Mouse (Mus musculus) Muller cell, postnatal 12 days (primary cell): ENCODE data around the gene C2cd4a.

Experiments used
- DNase-seq: peaks from one replicate; pipeline ENCODE4 v3.0.0-alpha.2; 2015; ENCODE audit errors: inconsistent ontology term

Gene C2cd4a

DNA sequence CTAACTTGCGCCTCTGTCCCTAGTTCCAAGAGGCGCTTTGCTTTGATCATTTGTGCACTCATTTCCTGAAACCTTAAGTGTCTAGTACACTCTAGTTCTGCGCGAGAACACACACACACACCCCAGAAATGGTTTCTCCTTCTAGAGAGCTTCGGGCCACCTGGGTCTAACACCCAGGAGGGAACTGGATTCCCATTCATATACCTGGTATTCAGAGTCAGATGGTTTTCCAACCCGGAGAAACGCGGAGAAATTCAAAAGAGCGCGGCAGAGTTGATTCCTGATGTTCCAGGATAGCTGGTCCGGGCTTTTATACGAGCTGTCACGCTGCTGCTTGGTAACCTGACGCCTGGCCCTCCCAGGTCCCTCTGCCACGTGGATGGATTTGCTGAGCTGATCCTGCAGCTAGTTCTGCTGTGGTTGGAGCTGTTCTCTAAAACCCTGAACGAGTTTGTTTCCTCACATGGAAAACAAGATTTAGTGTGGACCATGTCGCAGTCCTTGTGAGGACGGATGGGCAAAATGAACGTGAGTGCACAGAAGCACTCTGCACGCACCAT, at the start of gene C2cd4a:
Gene C2cd4a (minus strand): TSS at position 285 of the 560 bp plus-strand sequence.
- peak; percentile 47 for DNase-seq

DNA sequence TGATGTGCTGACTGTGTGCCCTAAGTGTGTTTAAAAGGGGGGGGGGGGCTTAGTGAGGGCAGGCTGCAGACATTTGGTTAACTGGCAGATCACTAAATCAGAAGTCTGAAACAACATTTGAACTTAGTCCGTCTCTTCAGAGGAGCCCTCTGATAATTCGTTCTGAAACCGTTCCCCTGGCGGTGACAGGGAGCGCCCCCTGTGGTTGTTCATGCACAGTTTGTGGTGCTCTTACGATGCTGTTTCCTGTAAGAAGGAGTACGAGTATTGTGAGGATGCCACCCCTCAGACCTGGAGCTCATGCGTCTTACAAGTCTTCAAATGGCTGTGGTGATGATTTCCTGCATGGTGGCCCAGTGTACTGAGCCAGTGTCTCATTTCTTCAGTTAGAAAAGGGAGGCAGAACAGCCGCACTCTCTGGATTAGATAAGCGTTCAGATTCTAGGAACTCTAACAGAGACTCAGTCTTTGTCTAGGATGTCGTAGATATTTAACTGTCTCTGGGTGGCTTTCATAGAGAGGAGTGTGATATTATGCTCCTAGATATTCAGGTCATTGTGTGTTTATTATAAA, 46.2 kb upstream of the C2cd4a start:
- DNase-seq = no peak

DNA sequence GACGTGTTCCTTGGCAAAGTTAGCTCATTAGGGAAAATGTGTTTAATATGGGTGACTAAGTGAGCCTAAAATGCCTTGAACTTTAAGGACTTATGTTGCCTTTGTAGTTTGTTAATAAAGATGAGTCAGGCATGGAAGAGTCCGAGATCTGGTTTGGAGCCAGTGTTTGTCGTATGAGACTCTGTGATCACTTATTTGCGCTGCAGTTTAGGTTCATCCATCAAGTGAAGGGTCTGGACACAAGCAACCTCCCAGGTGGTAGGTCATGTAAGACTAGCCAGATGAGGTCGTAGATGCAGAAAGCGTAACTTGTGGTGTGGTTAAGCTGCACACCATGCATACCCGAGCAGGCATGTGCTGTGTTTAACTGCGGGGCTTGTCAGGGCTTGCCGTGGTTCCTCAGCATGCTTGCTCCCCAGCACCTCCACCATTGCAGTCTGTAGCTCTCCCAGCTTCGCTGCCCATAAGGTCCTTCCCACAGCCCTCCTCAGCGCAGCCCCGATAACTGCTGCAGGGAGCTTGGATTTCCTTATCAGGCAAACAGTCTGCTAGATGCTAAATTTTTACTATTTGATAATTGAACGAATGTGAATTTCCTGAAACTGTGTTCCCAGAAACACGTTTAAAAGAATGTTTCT, 45.1 kb upstream of the C2cd4a start:
- peak; percentile 97 for DNase-seq

DNA sequence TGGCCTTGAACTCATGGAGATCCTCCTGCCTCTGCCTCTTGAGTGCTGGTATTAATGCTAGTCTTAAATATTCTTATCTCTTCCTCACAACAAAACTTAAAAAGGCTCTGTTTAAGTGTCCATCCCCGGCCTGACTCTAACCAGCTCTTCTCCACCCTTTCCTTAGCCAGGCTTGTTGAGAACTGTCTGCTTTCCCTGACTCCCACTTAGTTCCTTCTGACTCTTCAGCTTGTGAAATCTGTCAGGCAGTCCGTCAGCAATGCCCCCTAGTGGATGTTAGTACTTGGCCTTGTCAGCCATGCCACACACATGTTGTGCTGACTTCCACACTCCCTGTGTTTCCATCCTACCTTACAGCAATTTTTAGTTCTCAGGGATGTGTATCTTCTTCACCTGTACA, 43.2 kb upstream of the C2cd4a start:
- DNase-seq = no peak

DNA sequence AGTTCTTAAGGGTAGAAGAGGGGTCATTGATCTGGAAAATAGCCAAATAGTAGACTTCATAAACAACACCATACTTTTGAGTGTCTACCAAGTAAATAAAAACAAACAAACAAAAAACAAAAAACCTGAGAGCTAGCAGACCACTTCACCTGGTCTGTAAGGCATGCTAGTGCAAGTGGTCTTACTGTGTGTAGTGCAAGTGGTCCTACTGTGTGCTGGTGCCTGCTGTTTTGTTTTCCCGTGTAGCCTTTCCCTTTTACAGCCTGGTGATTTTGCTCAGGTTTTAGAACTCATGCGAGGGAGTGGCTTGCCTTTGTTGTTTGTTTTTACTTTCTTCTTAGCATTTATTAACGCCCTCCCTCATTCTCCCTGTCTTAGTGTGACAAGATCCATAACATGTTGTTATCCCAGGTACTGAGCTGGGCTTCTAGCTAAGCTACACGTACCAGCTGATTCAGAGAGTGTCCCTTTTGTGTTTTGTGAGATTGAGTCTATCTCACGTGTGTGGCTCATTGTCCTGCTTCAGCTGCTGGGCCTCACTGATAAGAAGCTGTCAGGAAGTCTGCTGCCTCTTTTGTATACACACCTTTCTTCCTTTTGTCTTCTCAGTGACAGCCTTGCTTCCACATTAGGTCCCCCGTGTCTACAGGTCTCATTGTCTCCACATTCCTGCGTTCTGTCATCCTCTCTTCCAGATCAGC, 42.5 kb upstream of the C2cd4a start:
- no peak for DNase-seq

DNA sequence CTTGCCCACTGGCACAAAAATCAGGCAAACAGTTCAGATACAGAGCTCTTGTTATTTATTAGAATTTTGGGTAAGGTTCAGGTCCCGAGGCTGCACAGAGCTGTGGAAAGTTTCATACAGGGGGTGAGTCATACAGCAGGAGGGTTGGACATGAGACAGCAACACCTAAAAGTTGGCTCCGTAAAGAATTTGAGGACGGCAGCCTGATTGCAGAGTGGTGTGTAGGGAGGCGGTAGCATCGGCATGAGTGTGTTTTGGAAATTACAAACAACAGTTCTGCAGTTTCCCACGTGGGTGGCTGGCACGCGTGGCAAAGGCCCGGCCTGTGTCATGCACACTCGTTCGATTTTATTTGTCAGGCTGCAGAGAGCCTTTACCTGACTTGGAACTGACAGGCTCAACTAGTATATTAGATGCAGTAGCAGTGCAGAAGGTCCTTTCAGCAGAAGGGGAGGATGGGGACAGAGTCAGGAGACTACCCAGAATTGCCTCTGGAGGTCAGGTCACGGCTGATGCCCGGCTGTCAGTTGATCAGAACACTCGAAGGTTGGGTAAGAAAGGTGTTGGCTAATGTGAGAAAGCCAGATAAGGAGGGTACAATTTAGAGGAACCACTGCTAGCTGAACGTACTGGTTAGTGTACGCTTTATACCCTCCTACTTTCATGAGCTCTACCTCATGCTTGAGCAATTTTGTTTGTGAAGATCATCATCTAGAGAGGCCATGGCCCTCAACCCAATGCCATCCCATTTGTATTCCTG, 37.7 kb upstream of the C2cd4a start:
- no peak for DNase-seq

DNA sequence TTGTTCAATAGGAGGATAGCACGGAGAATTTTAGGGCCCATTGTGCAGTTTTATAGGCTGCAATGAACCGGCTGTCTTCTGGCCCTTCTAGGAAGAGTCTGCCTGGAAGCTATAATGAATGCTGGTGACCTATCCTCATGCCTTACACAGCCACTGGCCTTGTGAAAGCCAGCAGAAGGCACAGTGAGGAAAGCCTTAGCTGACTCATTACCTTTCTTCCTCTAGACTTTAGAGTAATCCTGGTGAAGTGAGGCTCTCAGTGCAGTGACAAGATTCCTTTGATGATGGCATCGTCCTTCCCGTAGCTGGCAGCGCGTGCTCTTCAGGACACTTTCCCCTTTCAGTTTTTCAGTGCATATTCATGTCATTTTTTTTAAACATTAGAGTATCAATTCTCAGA, 35.3 kb upstream of the C2cd4a start:
- peak; percentile 46 for DNase-seq

DNA sequence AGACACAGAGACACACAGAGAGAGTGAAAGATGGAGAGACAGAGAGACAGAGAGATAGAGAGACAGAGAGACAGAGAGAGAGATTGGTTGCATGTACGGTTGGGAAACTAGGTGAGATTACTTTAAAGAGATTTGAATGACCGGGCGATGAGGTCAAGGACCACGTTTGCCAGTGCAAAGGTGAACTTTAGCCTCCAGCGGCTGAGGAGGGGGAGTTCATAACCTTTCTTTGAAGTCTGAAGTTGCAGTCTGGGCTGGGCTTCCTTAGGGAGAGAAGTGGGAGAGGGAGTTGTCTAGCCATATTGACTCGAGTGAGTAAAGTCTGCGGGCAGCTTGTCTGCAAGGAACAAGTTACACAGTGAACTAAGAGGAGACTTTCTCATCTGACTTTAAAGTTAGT, 33.3 kb upstream of the C2cd4a start:
- no peak for DNase-seq

DNA sequence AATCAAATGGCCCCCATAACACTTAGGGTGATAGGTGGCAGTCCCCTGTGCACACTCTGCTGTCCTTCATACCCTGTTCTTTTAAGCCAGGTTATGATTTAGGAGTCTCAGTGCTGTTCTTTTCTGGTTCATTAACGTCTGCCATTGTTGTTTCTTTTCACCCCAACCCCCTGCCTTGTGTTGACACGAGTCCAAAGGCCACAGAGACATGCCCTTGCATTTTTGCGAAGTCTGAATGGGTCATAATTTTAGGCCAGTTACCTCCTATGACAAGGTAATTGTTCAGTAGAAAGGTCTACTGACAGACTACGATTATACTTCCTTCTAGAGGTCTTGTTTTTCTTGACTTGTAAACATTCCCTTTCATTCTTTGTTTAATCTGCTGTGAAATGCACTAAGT, 31.9 kb upstream of the C2cd4a start:
- DNase-seq = peak; percentile 27

DNA sequence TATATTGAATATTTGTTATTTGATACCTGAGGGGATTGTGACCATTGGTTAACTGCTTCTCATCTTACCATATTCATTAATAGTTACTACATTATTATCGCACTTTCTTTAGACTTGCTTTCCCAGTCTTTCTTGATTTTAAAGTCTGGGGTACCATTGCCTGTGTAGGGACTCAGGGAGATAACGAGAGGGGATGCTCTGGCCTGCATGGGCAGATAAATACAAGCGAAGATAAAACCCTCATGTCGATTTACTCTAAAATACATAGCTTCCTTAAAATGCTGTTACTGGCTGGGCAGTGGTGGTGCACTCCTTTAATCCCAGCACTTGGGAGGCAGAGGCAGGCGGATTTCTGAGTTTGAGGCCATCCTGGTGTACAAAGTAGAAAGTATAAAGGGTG, 31.2 kb upstream of the C2cd4a start:
- no peak for DNase-seq

DNA sequence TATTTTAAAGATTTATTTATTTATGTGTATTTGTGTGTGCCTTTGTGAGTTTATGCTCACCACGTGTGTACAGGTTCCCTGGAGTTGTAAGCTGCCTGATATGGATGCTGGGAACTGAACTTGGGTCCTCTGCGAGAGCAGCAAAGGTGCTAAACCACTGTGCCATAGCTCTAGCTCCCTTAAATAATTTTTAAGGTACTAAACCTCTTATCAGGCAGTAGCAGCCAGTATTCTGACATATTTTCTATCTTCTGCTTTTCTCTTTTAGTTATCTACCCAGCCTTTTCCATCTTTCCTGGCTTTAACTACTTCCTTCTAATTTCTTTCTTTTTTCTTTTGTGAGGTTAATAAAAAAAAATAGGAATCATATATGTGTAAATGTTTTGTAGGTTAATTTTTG, 28.1 kb upstream of the C2cd4a start:
- DNase-seq = no peak

DNA sequence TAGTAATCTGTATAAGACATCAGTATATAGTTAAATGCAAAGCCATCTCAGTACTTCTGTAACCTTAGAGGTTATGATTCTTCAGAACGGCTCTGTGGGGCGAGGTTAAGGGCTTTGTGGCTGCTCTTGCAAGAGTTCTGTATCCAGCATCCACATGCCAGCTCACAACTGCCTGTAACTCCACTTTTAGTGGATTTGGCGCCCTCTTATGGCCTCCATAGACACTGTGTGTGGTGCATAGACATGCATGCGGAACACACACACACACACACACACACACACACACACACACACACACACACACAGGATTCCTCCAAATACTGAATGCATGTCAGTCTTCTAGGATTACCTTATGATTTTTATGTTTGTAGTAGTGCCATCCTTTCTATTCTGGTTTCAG, 19.0 kb upstream of the C2cd4a start:
- no peak for DNase-seq

DNA sequence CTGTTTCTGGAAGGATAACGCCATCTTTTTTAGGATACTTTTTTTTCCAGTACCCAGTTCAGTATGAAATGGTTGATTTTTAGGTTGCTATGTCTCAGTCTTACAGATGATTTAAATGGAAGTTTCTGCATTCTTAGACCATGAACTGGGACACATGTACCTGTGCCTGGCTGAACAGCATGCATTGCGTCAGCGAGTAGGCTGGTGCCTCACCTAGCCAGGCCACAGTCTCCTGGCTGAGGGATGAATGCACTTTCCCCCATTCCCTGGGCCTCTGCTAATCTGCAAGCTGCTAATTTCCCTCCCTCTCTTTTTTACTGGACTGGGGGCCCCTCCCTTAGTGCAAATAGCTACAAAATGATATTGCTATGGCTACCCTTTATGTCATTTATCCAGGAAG, 17.7 kb upstream of the C2cd4a start:
- DNase-seq = no peak

DNA sequence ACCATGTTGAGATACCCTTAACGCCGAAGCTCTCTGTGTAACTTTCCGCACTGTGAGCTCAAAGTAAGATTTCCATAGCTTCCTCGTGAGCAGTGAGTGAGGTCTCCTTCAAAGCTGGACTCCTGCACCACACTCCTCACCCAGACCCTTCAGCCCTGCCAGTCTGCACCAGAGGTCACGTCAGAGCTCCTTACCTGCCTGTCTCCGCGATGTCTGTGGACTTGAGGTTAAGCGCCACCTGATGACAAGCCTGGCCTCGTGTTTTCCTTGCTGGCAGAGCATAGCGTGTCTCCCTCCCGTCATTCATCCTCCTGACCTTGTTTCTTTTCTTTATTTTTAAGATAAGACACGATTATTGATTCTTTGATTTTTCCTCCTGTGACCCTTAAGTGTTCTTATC, 17.3 kb upstream of the C2cd4a start:
- DNase-seq = no peak

DNA sequence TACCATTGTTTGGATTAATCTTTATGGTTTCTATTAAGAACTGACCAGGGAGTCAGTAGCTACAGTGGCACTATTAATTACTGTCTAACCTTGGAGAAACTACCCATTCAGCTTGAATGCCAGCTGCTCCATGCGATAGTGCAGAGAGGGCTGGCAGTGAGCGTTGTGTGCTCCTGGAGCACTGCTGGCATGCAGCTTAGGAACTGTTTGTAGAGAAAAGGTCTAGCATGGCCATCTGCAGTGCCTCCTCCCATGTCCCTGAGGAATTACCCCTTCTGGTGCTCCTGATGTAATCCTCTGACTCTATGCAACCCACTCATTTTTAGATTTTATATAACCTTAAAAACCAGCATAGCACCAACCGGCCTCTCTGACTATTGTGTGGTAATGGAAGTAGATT, 15.5 kb upstream of the C2cd4a start:
- no peak for DNase-seq

DNA sequence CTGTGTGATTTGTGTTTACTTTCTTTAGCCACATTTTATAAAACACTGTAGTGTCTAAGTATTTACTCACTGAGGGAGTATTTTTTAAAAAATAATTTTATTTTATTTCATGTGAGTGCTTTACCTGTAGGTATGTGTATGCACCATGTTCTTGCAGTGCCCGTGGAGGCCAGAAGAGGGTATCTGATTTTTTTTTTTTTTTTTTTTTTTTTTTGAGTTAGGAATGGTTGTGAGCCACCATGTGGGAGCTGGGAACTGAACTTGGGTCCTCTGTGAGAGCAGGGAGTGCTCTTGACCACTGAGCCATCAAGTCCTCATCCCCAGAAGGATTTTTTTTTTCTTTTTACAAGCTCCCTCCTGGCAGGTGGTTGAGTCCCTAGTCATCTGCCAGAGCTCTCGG, 14.0 kb upstream of the C2cd4a start:
- no peak for DNase-seq

DNA sequence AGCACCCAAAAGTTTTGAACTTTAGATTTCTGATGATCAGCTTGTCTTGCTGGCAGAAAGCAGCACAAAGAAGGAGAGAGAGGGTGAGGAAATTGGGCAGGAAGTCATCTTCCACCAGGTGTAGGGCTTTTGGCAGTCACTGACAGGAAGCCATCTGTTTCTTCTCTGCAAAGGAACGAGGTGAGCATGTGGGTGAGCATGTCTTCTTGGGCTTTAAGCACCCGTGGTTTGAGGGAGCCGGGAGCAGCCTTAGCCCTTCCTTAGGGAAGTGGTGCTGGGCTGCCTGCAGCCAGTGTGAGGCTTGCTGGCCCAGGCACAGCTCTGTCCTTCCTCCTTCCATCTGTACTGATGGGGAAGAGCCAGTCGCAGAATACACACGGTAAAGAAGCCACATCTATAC, 13.5 kb upstream of the C2cd4a start:
- DNase-seq = no peak

DNA sequence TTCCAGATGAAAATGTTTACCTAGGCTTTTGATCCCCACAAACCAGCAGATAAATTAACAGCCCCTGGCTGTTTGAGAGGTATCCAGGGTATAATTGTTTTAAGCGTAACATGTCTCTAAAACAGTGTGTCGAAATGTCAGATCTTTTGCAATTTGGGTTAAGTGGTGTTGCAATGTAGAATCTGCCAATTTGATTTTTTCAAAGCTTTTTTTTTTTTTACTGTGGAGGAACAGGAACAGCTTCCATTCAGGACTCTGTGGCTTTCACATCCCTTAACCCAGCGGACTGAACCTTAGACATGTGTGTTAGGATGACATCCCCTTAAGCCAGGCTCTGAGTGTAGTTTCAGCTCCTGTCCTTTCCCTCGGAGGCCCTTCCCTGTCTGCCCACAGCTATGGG, 12.9 kb upstream of the C2cd4a start:
- DNase-seq = no peak

DNA sequence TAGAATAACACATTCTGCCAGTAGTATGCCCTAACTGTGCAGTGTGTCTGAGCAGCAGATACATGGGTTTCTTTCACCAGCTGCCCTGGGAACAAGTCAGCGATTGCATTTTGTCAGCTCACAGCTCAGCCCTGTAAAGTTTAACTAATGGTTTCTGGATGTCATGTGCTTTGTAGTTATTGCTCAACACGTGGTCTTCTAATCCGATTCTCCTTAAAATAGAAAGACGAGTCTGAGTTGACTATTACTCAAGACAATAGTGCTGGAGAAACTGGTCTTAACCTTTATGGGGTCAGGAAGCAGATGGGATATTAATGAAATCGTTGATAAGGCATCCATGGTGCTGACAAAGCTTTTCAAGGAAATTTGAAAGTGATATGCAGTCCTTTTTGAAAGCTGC, 10.7 kb upstream of the C2cd4a start:
- DNase-seq = no peak

DNA sequence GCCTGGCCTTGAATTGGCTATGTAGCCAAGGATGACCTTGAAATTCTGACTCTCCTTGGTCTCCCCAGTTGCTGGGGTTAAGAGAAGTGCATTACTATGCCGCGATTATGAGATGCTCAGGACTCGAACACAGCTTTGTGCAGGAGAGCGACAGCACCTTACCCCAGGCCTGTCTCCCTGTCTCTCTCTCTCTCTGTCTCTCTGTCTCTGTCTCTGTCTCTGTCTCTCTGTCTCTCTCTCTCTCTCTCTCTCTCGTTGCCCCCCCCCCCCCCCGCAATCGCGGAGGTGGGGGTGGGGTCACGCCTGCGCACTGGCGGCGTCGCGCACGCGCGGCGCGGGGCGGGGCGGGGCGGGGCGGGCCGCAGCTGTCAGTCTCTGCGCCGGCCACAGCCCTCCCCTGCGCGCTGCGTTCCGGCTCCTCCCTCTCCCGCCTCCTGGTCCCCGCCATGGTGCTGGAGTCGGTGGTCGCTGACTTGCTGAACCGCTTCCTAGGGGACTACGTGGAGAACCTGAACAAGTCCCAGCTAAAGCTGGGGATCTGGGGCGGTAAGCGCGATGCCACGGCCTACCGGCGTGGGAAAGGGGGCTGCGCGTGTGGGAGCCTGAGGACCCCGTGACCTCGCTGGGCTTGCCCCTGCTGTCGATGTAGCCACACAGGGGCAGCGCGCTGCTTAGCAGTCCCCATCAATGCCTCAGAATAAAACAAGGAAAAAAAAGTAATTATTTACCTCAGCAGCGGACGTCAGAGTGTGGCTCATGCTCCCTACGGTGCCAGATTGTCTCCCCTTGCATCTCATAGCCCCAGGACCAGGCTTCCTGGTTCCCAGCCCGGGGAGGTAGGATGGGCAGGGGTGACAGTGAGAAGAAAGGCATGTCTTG, 8.1 kb upstream of the C2cd4a start, which contains the start of gene Vps13c:
Gene Vps13c (plus strand): TSS at position 416 of the 879 bp plus-strand sequence.
- DNase-seq = peak; percentile 86

DNA sequence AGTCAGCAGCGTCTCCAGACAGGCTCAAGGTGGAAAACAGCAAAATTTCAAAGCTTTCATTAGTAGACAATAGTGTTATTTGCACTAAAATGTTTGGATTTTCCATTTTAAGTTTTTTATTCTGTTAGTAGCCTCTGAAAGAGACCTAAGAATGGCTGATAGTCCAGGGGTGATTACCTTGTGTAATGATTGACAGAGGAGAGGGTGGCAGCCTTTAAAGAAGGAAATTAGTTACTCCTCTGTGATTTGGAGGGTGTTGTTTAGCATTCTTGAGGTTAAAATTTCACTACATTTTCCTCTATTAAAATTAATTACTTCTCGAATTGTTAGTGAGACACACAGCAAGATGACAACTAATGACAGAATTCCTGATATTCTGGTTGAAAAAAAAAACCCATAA, 5.2 kb upstream of the C2cd4a start:
- DNase-seq = no peak
